Mouse (Mus musculus) lung, postnatal 0 days (tissue): ENCODE results near the gene Rln3. TPM values are rescaled to one million over a fixed set of nuclear protein-coding genes. Genes with fewer than 3 reads are reported as not detected.

Source experiments
- ATAC-seq: fragments of 200-750 bp; cut with Nextera tagmentation; 2 replicates; pipeline ENCODE4 v1.8.0; 2017; ENCODE audit warnings: moderate library complexity
- DNase-seq: peaks from one replicate; pipeline ENCODE4 v3.0.0-alpha.2; 2016; ENCODE audit warnings: low spot score
- H3K27ac ChIP-seq: fragments of 300-500 bp; sonication (generic); 2 replicates; pipeline ENCODE4 v1.5.1; 2014; ENCODE audit warnings: antibody characterized with exemption, mild to moderate bottlenecking, low read length, mixed read lengths
- H3K27me3 ChIP-seq: fragments of 300-500 bp; sonication (generic); replicated peaks from 2 replicates; pipeline ENCODE4 v1.6.1; 2014; ENCODE audit warnings: low read length, mixed read lengths; ENCODE audit not compliant: insufficient read depth
- H3K36me3 ChIP-seq: fragments of 300-500 bp; sonication (generic); 2 replicates; pipeline ENCODE4 v1.6.1; 2014; ENCODE audit warnings: low read length, mixed read lengths; ENCODE audit not compliant: insufficient read depth
- H3K4me1 ChIP-seq: fragments of 300-500 bp; sonication (generic); 2 replicates; pipeline ENCODE4 v1.6.1; 2014; ENCODE audit warnings: antibody characterized with exemption, low read depth, low read length, mixed read lengths; ENCODE audit not compliant: insufficient read depth
- H3K4me2 ChIP-seq: fragments of 300-500 bp; sonication (generic); replicated peaks from 2 replicates; pipeline ENCODE4 v1.6.1; 2014; ENCODE audit warnings: low read depth, mild to moderate bottlenecking, low read length, moderate library complexity, mixed read lengths
- H3K4me3 ChIP-seq: fragments of 300-500 bp; sonication (generic); 2 replicates; pipeline ENCODE4 v1.5.1; 2014; ENCODE audit warnings: low read depth, low read length
- H3K9ac ChIP-seq: fragments of 300-500 bp; sonication (generic); replicated peaks from 2 replicates; pipeline ENCODE4 v1.6.1; 2014; ENCODE audit warnings: low read depth, mild to moderate bottlenecking
- H3K9me3 ChIP-seq: fragments of 300-500 bp; sonication (generic); 2 replicates; pipeline ENCODE4 v1.6.1; 2016; ENCODE audit warnings: low read length, mixed read lengths
- CTCF ChIP-seq: IDR thresholded peaks from 2 replicates; pipeline ENCODE4 v1.5.1; 2016; ENCODE audit warnings: antibody characterized with exemption, mild to moderate bottlenecking
- EP300 ChIP-seq: IDR thresholded peaks from 2 replicates; pipeline ENCODE4 v1.6.1; 2016; ENCODE audit warnings: antibody characterized with exemption, mild to moderate bottlenecking, control low read depth
- WGBS: fragments of 180-500 bp; shearing (Covaris S2); extraction: QIAGEN DNeasy Blood & Tissue Kit; methylation state at CpG from one replicate; pipeline ENCODE4 v1.1.7; 2014; 5-methylcytosine and 5-hydroxymethylcytosine counted together
- polyA plus RNA-seq: library from polyadenylated mRNA; unstranded; fragments of >200 nt; fragmentation: Nextera tagmentation; extraction: Ambion mirVana; gene quantifications from 2 replicates; pipeline ENCODE4 v1.2.1, GENCODE M21; 2015

Rln3 gene
- polyA plus RNA-seq, 1 experiment from 2014 or later: 0.26 TPM

DNA sequence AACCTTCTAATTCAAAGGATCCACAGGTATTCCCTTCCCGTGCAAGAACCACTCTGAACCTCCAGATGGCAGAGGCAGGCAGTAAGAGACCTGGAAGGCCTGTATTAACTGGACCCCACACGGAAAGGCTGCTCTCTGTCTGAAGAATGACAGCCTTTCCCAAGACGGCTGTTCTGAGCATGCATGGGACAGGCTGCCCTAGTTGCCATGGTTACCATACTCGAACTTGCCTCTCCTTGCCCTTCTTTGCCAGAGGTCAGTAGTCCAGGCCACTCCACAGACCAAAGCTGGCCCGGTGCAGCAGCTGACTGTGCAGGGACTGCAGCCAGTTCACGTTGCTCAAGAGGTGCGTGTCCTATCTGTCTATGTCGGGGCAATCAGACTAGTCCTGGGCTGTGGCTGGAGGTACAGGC is 39.0 kb upstream of the Rln3 start:
- Histone ChIP-seq H3K4me2 (no peak overlapping the region), H3K9ac (no peak overlapping the region), H3K36me3 (peaks cover 46% of the 10 kb centered on the region), H3K9me3 (no peaks in the 10 kb centered on the region), H3K4me1 (no peaks in the 10 kb centered on the region), H3K27me3 (no peaks in the 10 kb centered on the region), H3K27ac (no peak overlapping the region), H3K4me3 (no peak overlapping the region)
- TF ChIP-seq EP300 (no peak), CTCF (peak; percentile 32)
- DNase-seq (peak; percentile 19), ATAC-seq (0 out of 2 replicates have a peak, but pooled peaks have one; percentile 24)
- 39% methylated on average over 8 of the region's 8 CpGs for whole genome bisulfite sequencing

DNA sequence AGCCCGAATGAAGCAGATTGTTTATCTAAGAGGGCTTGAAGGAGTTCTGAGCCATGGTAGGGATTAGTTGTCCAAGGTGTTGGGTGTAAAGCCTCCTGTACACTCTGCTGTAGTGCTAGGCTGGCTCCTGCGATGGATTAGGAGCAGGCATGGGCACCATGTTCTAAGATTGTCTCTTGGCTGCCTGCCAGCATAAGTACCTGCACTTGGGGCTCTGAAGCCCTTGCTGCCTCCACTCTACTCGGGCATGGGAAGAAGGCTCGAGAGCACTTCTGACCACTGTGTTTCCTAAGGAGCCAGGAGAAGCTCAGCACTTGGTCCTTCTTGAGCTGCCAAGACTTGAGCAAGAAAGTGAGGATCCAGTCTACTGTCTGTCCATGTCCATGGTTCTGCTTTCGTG is 34.4 kb upstream of the Rln3 start:
- DNase-seq (peak; percentile 80), ATAC-seq (peak; percentile 84)
- WGBS: 58% methylated on average over 5 of the region's 5 CpGs

GRCm38 (mm10) chr8:84076849-84077248 is 32.0 kb upstream of the Rln3 start:
- peaks cover 4% of the 10 kb centered on the region; the same call in 1 of the 2 replicates for H3K4me1 ChIP-seq
- no peaks in the 10 kb centered on the region for H3K27me3 ChIP-seq
- no peak overlapping the region for H3K9ac ChIP-seq
- H3K4me3 ChIP-seq: no peak overlapping the region
- ATAC-seq (no peak), DNase-seq (no peak)
- H3K27ac ChIP-seq: no peak overlapping the region
- H3K9me3 ChIP-seq: no peaks in the 10 kb centered on the region
- WGBS: 91% methylated on average over 3 of the region's 3 CpGs
- no peak for TF ChIP-seq EP300
- TF ChIP-seq CTCF: no peak
- peaks cover 9% of the 10 kb centered on the region for H3K36me3 ChIP-seq
- no peak overlapping the region for H3K4me2 ChIP-seq

More for the DNA sequence above, 34.4 kb upstream of the Rln3 start:
- Histone ChIP-seq H3K36me3 (peaks cover 31% of the 10 kb centered on the region), H3K27me3 (no peaks in the 10 kb centered on the region), H3K27ac (no peak overlapping the region), H3K4me3 (no peak overlapping the region), H3K9ac (no peak overlapping the region), H3K4me2 (no peak overlapping the region), H3K9me3 (no peaks in the 10 kb centered on the region), H3K4me1 (no peaks in the 10 kb centered on the region)
- TF ChIP-seq CTCF (no peak), EP300 (0 out of 2 replicates have a peak, but pooled peaks have one; percentile 12)

DNA sequence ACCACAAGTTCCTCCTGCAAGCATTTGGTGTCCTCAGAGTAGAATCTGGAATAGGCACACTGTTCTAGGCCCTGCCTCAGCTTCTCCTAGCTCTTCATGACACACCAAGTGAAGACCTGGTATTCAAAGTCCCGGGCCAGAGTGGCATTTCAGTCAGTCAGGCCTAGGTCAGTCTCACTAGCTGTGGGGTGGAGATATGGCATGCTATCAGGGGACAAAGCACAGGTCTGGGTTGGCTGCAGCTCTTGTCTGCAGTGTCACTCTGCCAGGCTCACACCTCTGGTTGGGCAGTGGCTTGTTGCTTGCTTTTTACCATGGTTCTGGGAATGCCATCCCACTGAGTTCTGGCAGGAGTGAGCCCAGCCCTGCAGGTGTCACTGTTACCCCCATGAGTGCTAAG is 31.6 kb upstream of the Rln3 start:
- H3K27me3 ChIP-seq: no peaks in the 10 kb centered on the region
- no peak overlapping the region for H3K9ac ChIP-seq
- TF ChIP-seq CTCF (no peak), EP300 (no peak)
- no peaks in the 10 kb centered on the region for H3K9me3 ChIP-seq
- DNase-seq: no peak
- no peak for ATAC-seq
- no peak overlapping the region for H3K4me3 ChIP-seq
- peaks cover 5% of the 10 kb centered on the region; the same call in 1 of the 2 replicates for H3K4me1 ChIP-seq
- WGBS: 83% methylated on average over 1 of the region's 1 CpGs
- H3K27ac ChIP-seq: no peak overlapping the region
- H3K4me2 ChIP-seq: no peak overlapping the region
- peaks cover 9% of the 10 kb centered on the region for H3K36me3 ChIP-seq

- no peak overlapping the region for H3K4me2 ChIP-seq
- no peak overlapping the region for H3K27ac ChIP-seq
- ATAC-seq: no peak
- no peaks in the 10 kb centered on the region for H3K27me3 ChIP-seq
- no peak for DNase-seq
- WGBS: 67% methylated on average over 10 of the region's 10 CpGs
- no peak overlapping the region for H3K9ac ChIP-seq
- no peak overlapping the region for H3K4me3 ChIP-seq
- no peaks in the 10 kb centered on the region for H3K9me3 ChIP-seq
- peaks cover 18% of the 10 kb centered on the region; the same call in 1 of the 2 replicates for H3K4me1 ChIP-seq
- TF ChIP-seq EP300 (no peak), CTCF (no peak)
- no peaks in the 10 kb centered on the region; the same call in 1 of the 2 replicates for H3K36me3 ChIP-seq
These were observed 28.6 kb upstream of the Rln3 start for GRCm38 (mm10) chr8:84073230-84073976.

DNA sequence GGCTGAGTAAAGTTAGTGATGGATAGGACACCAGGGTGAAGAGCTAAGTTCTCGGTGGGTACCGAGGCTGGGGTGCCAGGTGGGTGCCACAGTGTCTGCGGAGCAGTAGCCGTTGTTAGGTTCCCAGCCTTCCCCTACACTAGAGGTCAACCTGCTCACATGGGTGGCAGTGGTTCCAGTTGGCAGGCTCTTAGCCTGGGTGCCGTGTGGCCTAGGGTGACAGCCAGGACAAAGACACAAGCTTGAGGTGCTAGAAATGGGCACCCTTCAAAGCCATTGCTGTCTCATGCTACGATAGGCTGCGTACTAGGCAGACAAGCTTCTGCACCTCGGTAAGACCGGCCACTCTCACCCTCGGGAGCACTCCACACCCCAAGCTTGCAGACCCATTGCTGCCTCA is 27.5 kb upstream of the Rln3 start:
- H3K9ac ChIP-seq: no peak overlapping the region
- H3K27me3 ChIP-seq: no peaks in the 10 kb centered on the region
- peaks cover 25% of the 10 kb centered on the region; the same call in 1 of the 2 replicates for H3K4me1 ChIP-seq
- DNase-seq (no peak), ATAC-seq (no peak)
- no peak overlapping the region for H3K27ac ChIP-seq
- TF ChIP-seq EP300 (no peak), CTCF (no peak)
- H3K4me3 ChIP-seq: no peak overlapping the region
- no peaks in the 10 kb centered on the region; the same call in 1 of the 2 replicates for H3K36me3 ChIP-seq
- no peaks in the 10 kb centered on the region for H3K9me3 ChIP-seq
- WGBS: 87% methylated on average over 10 of the region's 10 CpGs
- no peak overlapping the region for H3K4me2 ChIP-seq
